Mouse (Mus musculus): ENCODE measurements around the gene 4930452B06Rik.

DNA sequence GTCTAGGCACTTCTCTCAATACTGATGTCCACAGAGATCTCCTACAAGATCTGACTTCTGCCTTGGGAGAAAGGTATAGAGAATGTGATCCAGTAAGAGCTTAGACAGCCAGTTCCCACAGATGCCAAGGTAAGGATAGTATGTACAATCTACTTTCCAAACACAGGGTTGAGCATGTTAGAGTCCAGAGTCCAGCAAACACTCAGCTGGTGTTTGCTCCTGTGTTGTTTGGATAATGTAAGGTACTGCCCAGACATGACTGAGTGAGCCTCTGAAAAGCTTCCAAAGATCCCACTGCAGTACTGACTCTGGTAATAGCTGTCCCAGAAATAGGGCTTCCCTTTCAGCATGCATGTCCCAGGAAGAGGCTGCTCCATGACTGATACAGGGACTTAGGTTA, 54.0 kb downstream of the 4930452B06Rik start:
- TF ChIP-seq CTCF (IDR thresholded peaks at IDR 0.05 in 2 of 3, conservative IDR thresholded peaks at IDR 0.05 in 1 of 3; ENCODE audit: control insufficient read depth in 1 of 3, insufficient read depth in 1 of 3, low read depth in 2 of 3, low read length in 3 of 3, poor library complexity in 1 of 3, severe bottlenecking in 1 of 3) = no peak
- no peak for TF ChIP-seq RCOR1 (IDR thresholded peaks at IDR 0.05; ENCODE audit: low read depth, low read length)
- no peak for TF ChIP-seq UBTF (IDR thresholded peaks at IDR 0.05; ENCODE audit: borderline replicate concordance, insufficient read depth, low read depth, low read length)
